In the genomic region with DNA sequence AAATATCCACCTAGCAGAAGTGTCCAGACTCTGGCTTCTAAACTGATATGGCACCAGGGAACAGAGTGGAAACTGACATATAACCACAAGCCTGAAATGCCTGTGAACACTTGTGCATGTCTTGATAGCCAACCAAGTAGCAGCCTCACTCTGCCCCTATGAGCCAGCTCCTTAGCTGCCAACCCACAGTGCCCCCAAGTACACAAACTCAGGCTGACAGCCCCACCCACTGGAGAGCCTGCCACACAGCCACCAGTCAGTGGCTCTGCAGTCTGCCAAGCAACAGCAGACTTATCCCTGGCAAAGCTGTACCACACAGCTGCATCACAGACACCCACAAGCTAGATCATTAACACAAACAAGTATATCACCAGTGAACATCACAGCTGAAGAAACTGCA, we compare ENCODE assay signal across 9 mouse cellular contexts. TPM values are rescaled to one million over a fixed set of nuclear protein-coding genes. Genes with fewer than 3 reads are reported as not detected.
DNase-seq lines count a peak whose midpoint lies in the region; ATAC-seq and TF ChIP-seq lines count a peak whose summit lies in the region.
"Had no signal": no experiment of that assay in that cellular context is flagged by ENCODE, and none has a peak within 500 bp of the region (broad histone marks: within the 10 kb centered on the region; RNA-seq: fewer than 3 reads in every experiment).

No protein-coding gene starts in this region.

- H3K27ac ChIP-seq in heart, postnatal 0 days (ENCODE audit: low read depth): no peak overlapping the region
- H3K27ac ChIP-seq in kidney, adult 2 months (ENCODE audit: insufficient read depth, low read depth, low read length): no peak overlapping the region
- H3K27ac ChIP-seq: lung, embryonic 15.5 days had no signal

- H3K9me3 ChIP-seq in heart, postnatal 0 days (replicated peaks; ENCODE audit: control insufficient read depth, low read length): no peaks in the 10 kb centered on the region
- H3K9me3 ChIP-seq: lung, embryonic 15.5 days had no signal

- H3K4me1 ChIP-seq in heart, postnatal 0 days (ENCODE audit: control insufficient read depth, insufficient read depth): no peaks in the 10 kb centered on the region
- H3K4me1 ChIP-seq in kidney, adult 2 months (ENCODE audit: control insufficient read depth, insufficient read depth, low read length): no peaks in the 10 kb centered on the region
- H3K4me1 ChIP-seq: lung, embryonic 15.5 days had no signal

- CTCF ChIA-PET in Patski (lab: Charles Lee): interaction anchor here (0.7 to 2.0 kb wide), 7 partner anchors 9 to 173 kb away, joined by 3 to 20 read pairs (median 5); no protein-coding TSS in a partner anchor

- DNase-seq in heart, postnatal 0 days (ENCODE audit: low spot score): no peak
- no peak for DNase-seq in heart, postnatal 36 days
- DNase-seq in Patski (ENCODE audit: low read depth, low spot score): no peak
- DNase-seq in left cerebral cortex, adult 11 months (ENCODE audit: low spot score): peak; percentile 21
- peak; percentile 49 to 60 for DNase-seq in right cerebral cortex, postnatal 10 days (ENCODE audit: low spot score in 2 of 2)
- DNase-seq in cerebellum, adult 11-12 months: no peak
- no peak for DNase-seq in kidney, adult 2 months

- peak; percentile 79 for ATAC-seq in heart, postnatal 0 days (ENCODE audit: insufficient read depth, low read depth)
- peak; percentile 54 for ATAC-seq in Patski
- ATAC-seq in inflammation-experienced regulatory T-cells, adult 6 months: no peak

- H3K9ac ChIP-seq in heart, postnatal 0 days (replicated peaks; ENCODE audit: low read depth, low read length): no peak overlapping the region
- H3K9ac ChIP-seq: lung, embryonic 15.5 days had no signal

- no peak overlapping the region for H3K4me3 ChIP-seq in heart, postnatal 0 days (ENCODE audit: low read depth, low read length)
- H3K4me3 ChIP-seq in kidney, adult 2 months (ENCODE audit: insufficient read depth, low read depth, low read length): no peak overlapping the region
- H3K4me3 ChIP-seq: lung, embryonic 15.5 days had no signal

- TF ChIP-seq EP300 in heart, postnatal 0 days (IDR thresholded peaks at IDR 0.05; ENCODE audit: low read depth): no peak

- H3K4me2 ChIP-seq in heart, postnatal 0 days (ENCODE audit: low read depth, low read length): no peak overlapping the region
- H3K4me2 ChIP-seq: lung, embryonic 15.5 days had no signal

- no peaks in the 10 kb centered on the region for H3K36me3 ChIP-seq in heart, postnatal 0 days (replicated peaks; ENCODE audit: control insufficient read depth, insufficient read depth, low read length)
- H3K36me3 ChIP-seq in kidney, adult 2 months (ENCODE audit: control insufficient read depth, insufficient read depth, low read length): no peaks in the 10 kb centered on the region
- H3K36me3 ChIP-seq: lung, embryonic 15.5 days had no signal

- H3K27me3 ChIP-seq in heart, postnatal 0 days (ENCODE audit: control insufficient read depth, insufficient read depth, low read length): no peaks in the 10 kb centered on the region
- H3K27me3 ChIP-seq in Patski: no peaks in the 10 kb centered on the region
- no peaks in the 10 kb centered on the region for H3K27me3 ChIP-seq in kidney, adult 2 months (replicated peaks; ENCODE audit: control insufficient read depth, insufficient read depth, low read length)
- H3K27me3 ChIP-seq: lung, embryonic 15.5 days had no signal

- in situ Hi-C loops in Patski (cut with MboI; ENCODE audit: low pct_unique_long_range_greater_than_20kb): loop anchor here (5.0 to 10.0 kb wide), 2 partner anchors 76 to 173 kb away; partner anchors contain the start of genes Arvcf and Tango2

- TF ChIP-seq CTCF in heart, postnatal 0 days (IDR thresholded peaks at IDR 0.05; ENCODE audit: low read depth): peak; percentile 51
- TF ChIP-seq CTCF in Patski (IDR thresholded peaks at IDR 0.05): peak; percentile 69
- TF ChIP-seq CTCF in kidney, adult 2 months (conservative IDR thresholded peaks at IDR 0.05; ENCODE audit: insufficient read depth, insufficient read length, low read depth, low read length): no peak

- TF ChIP-seq POLR2A in kidney, adult 2 months (IDR thresholded peaks at IDR 0.05; ENCODE audit: low read depth, low read length): no peak

- intact Hi-C loops in heart, postnatal 36 days (cut with DNase I): no loop called here

- POLR2A ChIA-PET in Patski (lab: Charles Lee): no interaction called here

RNA-seq across cellular contexts. Expression of gene Rtl10, which starts 19.4 kb away (rescaled TPM):
- total RNA-seq in heart, postnatal 0 days (2014; rRNA removed; ENCODE audit: low replicate concordance): 0.42 and 1.6 TPM in 2 replicates
- 0.94 and 1.2 TPM in 2 replicates for polyA plus RNA-seq in heart, postnatal 0 days (2015; fragmentation: Nextera tagmentation; extraction: Ambion mirVana)
- 1 to 10 TPM; 3.6 to 4.6 TPM for total RNA-seq in heart, postnatal 36 days (2021)
- 9.1 TPM for polyA plus RNA-seq in Patski (2021)
- 5.0 and 6.9 TPM in 2 replicates for polyA plus RNA-seq in kidney, adult 2 months (2012; rRNA removed)
- polyA plus RNA-seq in inflammation-experienced regulatory T-cells, adult 6 months (2017; shearing (Covaris generic)): 1 to 10 TPM in 1 of 3 experiments, under 1 TPM in 2; 0.47 to 1.8 (median 0.86) TPM

RNA-seq across cellular contexts. Expression of gene Gnb1l, which starts 19.6 kb away (rescaled TPM):
- total RNA-seq in heart, postnatal 0 days (2014; rRNA removed; ENCODE audit: low replicate concordance): 0.43 and 2.2 TPM in 2 replicates
- 7.5 and 8.5 TPM in 2 replicates for polyA plus RNA-seq in heart, postnatal 0 days (2015; fragmentation: Nextera tagmentation; extraction: Ambion mirVana)
- 1 to 10 TPM; 5.2 to 5.4 TPM for total RNA-seq in heart, postnatal 36 days (2021)
- polyA plus RNA-seq in Patski (2021): 9.9 TPM
- 10.7 and 15.8 TPM in 2 replicates for polyA plus RNA-seq in kidney, adult 2 months (2012; rRNA removed)
- 10 to 100 TPM; 11.2 to 23.9 (median 17.4) TPM for polyA plus RNA-seq in inflammation-experienced regulatory T-cells, adult 6 months (2017; shearing (Covaris generic))

Comparison
In these comparisons a context has a peak if more than half of its experiments do, and no peak if none do; other contexts are left out.
1. DNase-seq: peak in left cerebral cortex, adult 11 months (single experiment) and right cerebral cortex, postnatal 10 days (2 of 2); none in heart, postnatal 0 days (single experiment), heart, postnatal 36 days (0 of 2), Patski (single experiment), cerebellum, adult 11-12 months (single experiment) and kidney, adult 2 months (single experiment).